Mouse (Mus musculus) gastrocnemius, postnatal 25 days (tissue): ENCODE measurements around the gene Espn. TPM values are rescaled to one million over a fixed set of nuclear protein-coding genes. Genes with fewer than 3 reads are reported as not detected.

Experiments used
- DNase-seq: peaks from one replicate; pipeline ENCODE4 v3.0.0; 2022
- total RNA-seq, 2 experiments: library from RNA; stranded (reverse); gene quantifications; 1 replicate in 1 of 2; 2 replicates in 1 of 2; pipeline ENCODE4 v1.2.3; 2021

Espn gene
- total RNA-seq, 2 experiments from 2014 or later: 0.23 to 0.38 TPM

- DNase-seq: peak; percentile 69
These were observed 26.8 kb downstream of the Espn start for GRCm38 (mm10) chr4:152125161-152126025.

DNA sequence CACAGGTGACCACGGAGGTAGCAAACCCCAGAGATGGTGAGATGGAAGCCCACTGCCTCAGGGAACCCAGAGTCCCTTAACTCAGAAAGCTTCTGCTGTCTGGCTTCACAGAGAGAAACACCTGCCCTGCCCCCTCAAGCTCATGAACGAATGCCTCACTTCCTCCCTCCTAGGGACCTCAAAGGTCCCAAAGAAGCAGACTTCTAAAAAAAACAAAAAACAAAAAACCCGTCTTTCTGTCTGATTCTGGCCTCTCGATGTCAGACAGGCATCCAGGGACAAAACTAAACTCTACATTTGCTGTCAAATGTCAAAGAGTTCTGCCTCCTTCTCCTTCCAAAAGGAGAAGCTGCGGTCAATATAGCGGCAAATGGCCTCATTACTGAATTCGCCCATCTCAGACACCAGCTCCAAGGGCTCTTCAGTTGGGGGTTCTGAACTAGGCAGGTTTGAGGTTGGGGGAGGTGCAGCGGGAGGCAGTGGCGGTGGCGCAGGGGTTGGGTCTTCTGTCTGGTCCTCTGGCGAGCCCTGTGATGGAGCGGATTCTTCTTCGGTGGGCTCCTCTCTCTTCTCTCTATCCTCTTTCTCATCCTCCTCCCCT lies 27.7 kb downstream of the Espn start:
- no peak for DNase-seq

DNA sequence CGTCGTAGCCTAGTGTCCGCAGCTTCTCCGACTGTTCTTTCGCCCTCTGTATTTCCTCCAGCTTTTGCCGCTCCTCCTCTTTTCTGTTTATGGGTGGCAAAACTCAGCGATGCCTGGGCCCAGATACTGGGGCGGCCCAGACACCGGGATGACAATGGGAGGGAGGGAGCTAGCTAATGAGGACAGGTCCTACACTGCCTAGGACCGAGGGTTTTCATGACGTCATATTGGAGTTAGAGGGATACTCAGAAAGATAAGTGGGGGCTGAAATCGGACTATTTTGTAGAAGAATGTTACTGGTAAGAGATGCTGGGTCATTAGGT lies 31.0 kb downstream of the Espn start:
- DNase-seq: no peak

- no peak for DNase-seq
These were observed 31.6 kb downstream of the Espn start for GRCm38 (mm10) chr4:152120311-152121182.

DNA sequence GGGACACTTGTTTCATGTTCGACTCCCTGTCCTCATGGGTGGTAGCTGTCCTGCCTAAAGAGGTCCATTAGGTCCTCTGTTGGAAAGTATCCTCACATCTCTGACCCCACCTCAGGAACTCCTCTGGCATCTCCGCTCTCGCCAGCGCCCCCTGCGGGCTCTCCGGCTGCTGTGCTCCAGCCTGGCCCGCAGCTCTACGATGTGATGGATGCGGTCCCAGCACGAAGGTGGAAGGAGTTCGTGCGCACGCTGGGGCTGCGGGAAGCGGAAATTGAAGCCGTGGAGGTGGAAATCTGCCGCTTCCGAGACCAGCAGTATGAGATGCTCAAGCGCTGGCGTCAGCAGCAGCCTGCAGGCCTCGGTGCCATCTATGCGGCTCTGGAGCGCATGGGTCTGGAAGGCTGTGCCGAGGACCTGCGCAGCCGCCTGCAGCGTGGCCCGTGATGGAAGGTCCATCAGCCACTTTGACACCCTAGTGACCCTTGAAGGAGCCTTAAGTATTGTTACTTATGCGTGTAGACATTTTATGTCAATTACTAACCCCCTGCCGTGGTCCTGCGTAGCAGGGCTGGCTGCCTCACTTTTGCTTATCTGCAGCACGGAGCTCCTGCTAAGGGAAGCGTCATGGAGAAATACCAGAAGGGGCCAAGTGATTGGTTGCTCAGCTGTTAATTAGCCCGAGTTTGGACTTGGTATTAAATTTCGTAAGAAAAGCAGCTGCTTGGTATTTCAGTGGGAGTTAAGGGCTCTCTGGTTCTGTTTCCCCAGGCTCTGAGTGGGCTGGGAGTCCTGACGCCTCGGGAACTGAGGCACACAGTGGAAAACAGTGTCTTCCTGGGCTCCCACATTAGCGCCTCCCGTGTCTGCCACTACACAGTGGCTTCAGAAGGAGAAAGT lies 32.5 kb downstream of the Espn start:
- DNase-seq: no peak

DNA sequence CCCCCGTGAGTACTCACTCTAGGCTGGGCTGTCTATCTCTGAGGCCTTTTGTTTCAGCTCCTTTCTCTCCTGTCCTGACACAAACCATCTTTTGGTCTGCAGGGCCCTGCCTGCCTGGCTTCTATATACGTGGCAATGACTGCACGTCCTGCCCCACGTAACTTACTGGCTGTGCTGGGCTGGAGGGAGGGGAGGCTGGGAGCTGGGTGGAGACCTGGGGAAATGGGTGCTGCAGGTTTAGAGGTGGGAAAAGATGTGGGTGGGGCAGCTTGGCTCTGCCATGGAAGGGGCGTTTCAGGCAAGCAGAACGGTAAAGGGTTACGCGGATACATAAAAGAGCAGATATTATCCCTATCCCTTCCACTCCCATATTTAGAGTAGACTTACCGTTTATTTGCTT lies 34.6 kb downstream of the Espn start:
- no peak for DNase-seq

- DNase-seq: no peak
These were observed 36.1 kb downstream of the Espn start, which contains the start of gene Tnfrsf25 for GRCm38 (mm10) chr4:152115921-152116612. Tnfrsf25 (plus strand) TSS chr4:152115934.

DNA sequence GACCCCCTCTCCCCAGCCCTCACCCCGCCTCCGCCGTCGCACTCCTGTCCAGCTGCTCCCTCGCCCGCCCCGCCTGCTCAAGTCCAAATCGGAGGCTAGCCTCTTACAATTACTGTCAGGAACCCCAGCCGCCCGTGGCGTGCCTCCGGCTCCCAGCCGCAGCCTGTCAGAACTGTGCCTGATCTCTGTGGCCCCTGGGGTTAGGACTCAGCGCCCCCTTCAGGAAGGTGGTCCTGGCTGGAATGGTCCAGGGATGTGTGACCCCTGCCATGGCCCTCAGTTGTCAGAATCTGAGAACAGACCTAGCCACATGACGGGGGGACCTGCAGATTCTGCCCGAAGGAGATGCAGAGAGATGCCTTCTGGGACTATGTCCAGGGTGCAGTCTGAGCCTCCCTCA lies 38.1 kb downstream of the Espn start:
- DNase-seq: no peak

DNA sequence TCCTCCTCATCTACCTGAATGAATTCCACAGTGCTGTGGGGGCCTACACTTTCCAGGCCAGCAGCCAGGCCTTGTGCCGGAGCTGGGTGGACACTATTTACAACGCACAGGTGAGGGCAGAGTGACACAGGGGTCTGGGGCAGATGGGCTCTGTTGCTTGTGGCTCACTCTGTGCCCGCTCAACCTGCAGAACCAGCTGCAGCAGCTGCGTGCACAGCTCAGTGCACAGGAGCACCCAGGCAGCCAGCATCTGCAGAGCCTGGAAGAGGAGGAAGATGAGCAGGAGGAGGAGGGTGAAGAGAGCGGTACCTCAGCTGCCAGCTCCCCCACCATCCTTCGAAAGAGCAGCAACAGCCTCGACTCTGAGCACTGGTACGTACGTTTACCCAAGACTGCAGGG lies 39.8 kb downstream of the Espn start:
- no peak for DNase-seq

GRCm38 (mm10) chr4:152110689-152111088 lies 41.5 kb downstream of the Espn start:
- DNase-seq: no peak

- DNase-seq: no peak
These were observed 42.7 kb downstream of the Espn start for GRCm38 (mm10) chr4:152109509-152109908.

DNA sequence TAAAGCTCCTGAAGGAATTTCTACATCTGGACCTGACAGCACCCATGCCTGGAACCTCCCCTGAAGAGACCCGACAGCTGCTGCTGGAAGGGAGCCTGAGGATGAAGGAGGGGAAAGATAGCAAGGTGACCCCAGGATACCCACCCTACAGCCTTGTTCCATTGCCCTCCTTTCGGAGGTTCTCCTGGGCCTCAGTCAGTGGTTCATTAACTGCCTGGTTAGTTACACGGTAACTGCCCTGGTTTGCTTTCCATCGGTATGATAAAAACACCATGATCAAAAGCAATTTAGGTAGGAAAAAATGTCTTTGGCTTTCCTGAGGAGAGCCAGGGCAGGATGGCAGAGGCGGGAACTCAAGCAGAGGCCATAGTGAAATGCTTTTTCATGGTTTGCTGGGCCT lies 43.5 kb downstream of the Espn start:
- no peak for DNase-seq

GRCm38 (mm10) chr4:152107971-152108509 lies 44.1 kb downstream of the Espn start:
- DNase-seq: no peak

- DNase-seq: no peak
These were observed 44.7 kb downstream of the Espn start for GRCm38 (mm10) chr4:152107493-152107892.

DNA sequence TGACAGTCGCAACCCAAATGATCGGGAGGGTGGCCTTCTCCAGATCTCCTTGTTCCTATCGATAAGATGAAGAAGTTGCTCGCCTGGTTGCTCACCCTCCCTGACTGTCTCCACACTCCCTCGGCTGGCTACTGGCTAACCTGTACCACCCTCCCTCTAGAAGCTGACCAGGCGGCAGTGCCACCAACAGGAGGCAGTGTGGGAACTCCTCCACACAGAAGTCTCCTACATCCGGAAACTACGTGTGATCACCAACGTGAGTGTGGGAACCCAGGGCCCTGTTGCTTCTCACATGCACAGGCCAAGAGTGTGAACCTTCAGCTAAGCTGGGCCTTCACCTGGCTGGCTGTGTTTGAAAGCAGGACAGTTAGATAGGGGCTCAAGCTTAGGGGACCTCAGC lies 45.4 kb downstream of the Espn start:
- no peak for DNase-seq

GRCm38 (mm10) chr4:152103025-152103424 lies 49.1 kb downstream of the Espn start:
- no peak for DNase-seq

DNA sequence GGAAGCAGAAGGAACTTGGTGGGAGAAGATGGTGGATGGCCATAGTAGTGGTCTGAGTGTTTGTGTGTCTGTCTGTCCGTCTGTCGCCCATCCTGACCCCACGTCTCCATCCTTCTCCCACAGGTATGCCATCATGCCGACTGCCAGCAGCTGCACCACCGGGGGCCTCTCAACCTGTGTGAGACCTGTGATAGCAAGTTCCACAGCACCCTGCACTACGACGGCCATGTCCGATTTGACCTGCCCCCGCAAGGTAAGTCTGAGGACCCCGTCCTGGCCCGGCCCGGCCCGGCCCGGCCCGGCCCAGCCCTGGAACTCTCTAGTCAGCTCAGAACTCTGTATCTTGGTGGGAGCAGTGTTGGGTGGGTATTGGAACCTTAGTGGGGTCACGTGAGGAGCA lies 50.2 kb downstream of the Espn start:
- DNase-seq: no peak

GRCm38 (mm10) chr4:152101081-152101653 lies 51.0 kb downstream of the Espn start:
- no peak for DNase-seq

DNA sequence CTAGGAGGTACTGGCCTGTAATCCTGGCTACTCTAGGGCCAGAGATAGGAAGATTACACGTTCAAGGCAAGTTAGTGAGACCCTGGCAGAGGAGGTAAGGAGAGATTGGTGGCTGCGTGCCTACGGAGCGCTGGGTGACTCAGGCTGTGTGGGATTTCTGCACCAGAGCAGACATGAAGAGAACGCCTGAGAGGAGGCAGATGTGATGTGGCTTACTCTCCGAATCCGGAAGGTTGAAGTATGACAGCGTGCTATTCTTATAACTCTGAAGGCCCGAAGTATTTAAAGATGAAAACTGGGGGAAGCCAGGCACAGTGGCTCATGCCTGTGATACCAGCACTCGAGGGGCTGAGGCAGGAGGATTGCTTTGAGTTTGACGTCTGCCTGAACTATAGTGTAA lies 51.6 kb downstream of the Espn start:
- DNase-seq: no peak
